Mouse (Mus musculus) heart, embryonic 12.5 days (tissue): ENCODE measurements around the gene Rab20. TPM values are rescaled to one million over a fixed set of nuclear protein-coding genes. Genes with fewer than 3 reads are reported as not detected.
A peak's percentile ranks its signal among the peaks of the same experiment; 100 is the strongest.

ENCODE experiments used
- ATAC-seq: fragments of 200-750 bp; cut with Nextera tagmentation; 2 replicates; pipeline ENCODE4 v1.8.0; 2017; ENCODE audit warnings: moderate TSS enrichment, moderate library complexity; ENCODE audit not compliant: insufficient number of reproducible peaks, low FRiP score
- H3K27ac ChIP-seq: fragments of 300-500 bp; sonication (generic); 2 replicates; pipeline ENCODE4 v1.5.1; 2016; ENCODE audit warnings: mild to moderate bottlenecking, moderate library complexity; ENCODE audit not compliant: poor library complexity, severe bottlenecking
- H3K27me3 ChIP-seq: fragments of 300-500 bp; sonication (generic); replicated peaks from 2 replicates; pipeline ENCODE4 v1.6.1; 2016; ENCODE audit warnings: mild to moderate bottlenecking, moderate library complexity
- H3K36me3 ChIP-seq: fragments of 300-500 bp; sonication (generic); 2 replicates; pipeline ENCODE4 v1.6.1; 2016; ENCODE audit warnings: mild to moderate bottlenecking, moderate library complexity
- H3K4me1 ChIP-seq: fragments of 300-500 bp; sonication (generic); replicated peaks from 2 replicates; pipeline ENCODE4 v1.6.1; 2016; ENCODE audit warnings: mild to moderate bottlenecking
- H3K4me2 ChIP-seq: fragments of 300-500 bp; sonication (generic); 2 replicates; pipeline ENCODE4 v1.6.1; 2016; ENCODE audit warnings: mild to moderate bottlenecking, moderate library complexity
- H3K4me3 ChIP-seq: fragments of 300-500 bp; sonication (generic); 2 replicates; pipeline ENCODE4 v1.5.1; 2016; ENCODE audit warnings: mild to moderate bottlenecking
- H3K9ac ChIP-seq: fragments of 300-500 bp; sonication (generic); 2 replicates; pipeline ENCODE4 v1.6.1; 2016; ENCODE audit warnings: mild to moderate bottlenecking, moderate library complexity
- H3K9me3 ChIP-seq: fragments of 300-500 bp; sonication (generic); replicated peaks from 2 replicates; pipeline ENCODE4 v1.6.1; 2016; ENCODE audit warnings: mild to moderate bottlenecking, moderate library complexity
- WGBS: fragments of 180-500 bp; shearing (Covaris S2); methylation state at CpG from one replicate; pipeline ENCODE4 v1.1.7; 2016; 5-methylcytosine and 5-hydroxymethylcytosine counted together
- polyA plus RNA-seq: library from polyadenylated mRNA; unstranded; fragments of >200 nt; fragmentation: Nextera tagmentation; extraction: Ambion mirVana; gene quantifications from 2 replicates; pipeline ENCODE4 v1.2.1, GENCODE M21; 2016

Gene Rab20
- polyA plus RNA-seq, 1 experiment from 2014 or later, result 20.2 TPM

DNA sequence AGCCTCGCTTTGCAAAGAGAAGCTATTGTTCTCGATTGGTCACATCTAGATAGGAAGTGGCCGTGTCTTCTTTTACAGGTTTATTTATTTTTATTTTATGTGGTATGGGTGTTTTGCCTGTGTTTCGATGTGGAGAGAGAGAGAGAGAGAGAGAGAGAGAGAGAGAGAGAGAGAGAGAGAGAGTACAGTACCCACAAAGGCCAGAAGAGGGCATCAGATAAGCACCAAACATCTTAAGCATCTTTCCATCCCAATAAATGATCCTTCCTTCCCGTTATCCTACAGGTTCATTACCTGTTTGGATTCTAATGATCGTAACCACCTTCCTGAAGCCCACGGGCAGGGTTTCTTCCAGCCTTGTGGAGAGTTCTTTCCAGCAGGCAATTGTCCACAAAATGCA lies 55.4 kb downstream of the Rab20 start:
- no peak overlapping the region for H3K9ac ChIP-seq
- 70% methylated on average over 7 of the region's 7 CpGs for WGBS
- H3K27me3 ChIP-seq, result no peaks in the 10 kb centered on the region
- peaks cover 60% of the 10 kb centered on the region for H3K36me3 ChIP-seq
- H3K4me1 ChIP-seq, result peaks cover 26% of the 10 kb centered on the region
- no peaks in the 10 kb centered on the region for H3K9me3 ChIP-seq
- no peak overlapping the region for H3K4me2 ChIP-seq
- H3K27ac ChIP-seq, result no peak overlapping the region
- ATAC-seq, result no peak
- no peak overlapping the region for H3K4me3 ChIP-seq

DNA sequence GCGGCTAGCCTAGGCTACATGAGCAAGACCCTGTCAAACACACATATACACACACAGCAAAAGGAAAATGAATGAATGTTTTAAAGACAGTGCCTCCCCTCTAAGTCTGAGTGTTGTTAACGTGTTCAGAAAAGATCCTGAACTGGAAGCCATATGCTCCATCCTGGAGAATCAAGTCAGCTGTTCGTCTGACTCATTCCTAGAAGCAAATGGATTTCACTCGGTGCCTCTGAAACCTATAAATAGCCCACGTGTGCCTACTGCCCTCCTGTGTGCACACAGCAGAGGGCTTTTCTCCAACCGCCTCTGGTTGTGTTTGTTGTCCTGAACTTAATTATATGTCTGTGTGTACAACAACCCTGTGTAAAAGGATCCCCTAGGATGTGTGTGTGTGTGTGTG lies 56.5 kb downstream of the Rab20 start:
- H3K27me3 ChIP-seq, result no peaks in the 10 kb centered on the region
- H3K27ac ChIP-seq, result no peak overlapping the region; the same call in 1 of the 2 replicates
- no peak overlapping the region for H3K4me2 ChIP-seq
- no peak overlapping the region for H3K4me3 ChIP-seq
- no peak for ATAC-seq
- H3K9ac ChIP-seq, result no peak overlapping the region
- H3K4me1 ChIP-seq, result peaks cover 26% of the 10 kb centered on the region
- peaks cover 51% of the 10 kb centered on the region for H3K36me3 ChIP-seq
- H3K9me3 ChIP-seq, result no peaks in the 10 kb centered on the region
- WGBS, result 37% methylated on average over 6 of the region's 6 CpGs

DNA sequence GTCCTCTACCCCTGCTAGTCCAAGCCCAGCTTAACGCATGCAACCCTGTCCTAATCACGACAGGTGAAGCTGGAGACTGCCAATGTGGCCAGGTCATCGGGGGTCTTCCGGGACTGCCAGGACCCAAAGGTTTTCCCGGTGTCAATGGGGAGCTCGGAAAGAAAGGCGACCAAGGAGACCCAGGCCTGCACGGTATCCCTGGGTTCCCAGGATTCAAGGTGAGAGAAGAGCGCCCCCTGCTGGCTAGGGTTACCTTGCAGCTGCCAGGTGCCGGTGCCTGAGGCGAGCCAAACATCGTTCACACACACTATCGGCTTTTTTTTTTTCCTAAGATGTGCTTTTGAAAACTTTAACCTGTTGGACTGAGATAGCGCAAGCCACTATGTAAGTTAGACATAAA lies 57.4 kb downstream of the Rab20 start:
- Histone ChIP-seq H3K36me3 (peaks cover 53% of the 10 kb centered on the region), H3K27ac (no peak overlapping the region)
- ATAC-seq, result no peak

DNA sequence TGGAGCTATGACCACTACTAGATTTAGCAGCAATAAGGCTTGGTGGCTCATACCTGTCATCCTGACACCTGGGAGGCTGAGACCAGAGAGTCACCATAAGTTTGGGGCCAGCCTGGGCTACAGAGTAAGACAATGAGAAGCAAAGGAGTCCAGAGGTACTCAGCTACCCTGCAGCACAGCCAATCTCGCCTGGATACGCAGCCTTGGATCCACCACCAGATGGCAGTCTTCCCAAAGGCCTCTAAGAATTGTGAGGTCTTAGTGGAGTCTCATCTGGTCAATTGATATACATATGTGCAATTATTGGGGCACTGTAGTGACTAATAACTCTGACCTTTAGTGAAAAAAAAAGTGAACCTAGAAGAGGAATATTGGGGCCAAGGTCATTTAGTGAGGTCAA lies 58.9 kb downstream of the Rab20 start:
- ATAC-seq, result peak; percentile 18; the same call in 1 of the 2 replicates
- H3K4me2 ChIP-seq, result no peak overlapping the region
- H3K27me3 ChIP-seq, result no peaks in the 10 kb centered on the region
- no peak overlapping the region for H3K27ac ChIP-seq
- H3K36me3 ChIP-seq, result peaks cover 52% of the 10 kb centered on the region
- no peaks in the 10 kb centered on the region for H3K9me3 ChIP-seq
- no peak overlapping the region for H3K4me3 ChIP-seq
- H3K9ac ChIP-seq, result no peak overlapping the region
- H3K4me1 ChIP-seq, result peaks cover 26% of the 10 kb centered on the region
- WGBS, result 26% methylated on average over 2 of the region's 2 CpGs

More for the DNA sequence above, 57.4 kb downstream of the Rab20 start:
- Histone ChIP-seq H3K9ac (no peak overlapping the region), H3K27me3 (no peaks in the 10 kb centered on the region), H3K4me3 (no peak overlapping the region), H3K4me1 (peaks cover 26% of the 10 kb centered on the region), H3K9me3 (no peaks in the 10 kb centered on the region), H3K4me2 (no peak overlapping the region)
- whole genome bisulfite sequencing, result 63% methylated on average over 14 of the region's 14 CpGs

DNA sequence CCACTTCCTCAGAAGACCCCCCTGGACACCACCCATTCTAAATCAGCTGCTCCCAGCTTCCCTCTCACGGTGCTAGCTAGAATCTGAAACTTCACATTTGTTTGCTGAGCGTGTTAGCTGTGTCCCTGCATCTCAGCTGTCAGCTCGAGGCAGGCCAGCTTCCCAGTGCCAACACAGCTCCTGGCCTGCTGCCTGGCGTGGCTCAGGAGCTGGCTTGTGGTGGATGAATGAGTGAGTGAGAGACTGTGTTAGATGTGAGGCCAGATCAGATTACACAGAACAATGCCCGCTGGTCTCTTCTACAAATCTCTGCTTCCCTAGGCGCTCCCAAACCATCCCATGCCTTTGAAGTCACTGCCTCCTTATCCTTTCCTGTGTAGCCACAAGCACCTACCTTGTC lies 59.3 kb downstream of the Rab20 start:
- no peak overlapping the region for H3K4me2 ChIP-seq
- H3K4me1 ChIP-seq, result peaks cover 27% of the 10 kb centered on the region
- no peak; the same call in 1 of the 2 replicates for ATAC-seq
- H3K4me3 ChIP-seq, result no peak overlapping the region
- peaks cover 53% of the 10 kb centered on the region for H3K36me3 ChIP-seq
- H3K9ac ChIP-seq, result no peak overlapping the region
- H3K9me3 ChIP-seq, result no peaks in the 10 kb centered on the region
- H3K27ac ChIP-seq, result no peak overlapping the region
- 45% methylated on average over 6 of the region's 6 CpGs for WGBS
- no peaks in the 10 kb centered on the region for H3K27me3 ChIP-seq

DNA sequence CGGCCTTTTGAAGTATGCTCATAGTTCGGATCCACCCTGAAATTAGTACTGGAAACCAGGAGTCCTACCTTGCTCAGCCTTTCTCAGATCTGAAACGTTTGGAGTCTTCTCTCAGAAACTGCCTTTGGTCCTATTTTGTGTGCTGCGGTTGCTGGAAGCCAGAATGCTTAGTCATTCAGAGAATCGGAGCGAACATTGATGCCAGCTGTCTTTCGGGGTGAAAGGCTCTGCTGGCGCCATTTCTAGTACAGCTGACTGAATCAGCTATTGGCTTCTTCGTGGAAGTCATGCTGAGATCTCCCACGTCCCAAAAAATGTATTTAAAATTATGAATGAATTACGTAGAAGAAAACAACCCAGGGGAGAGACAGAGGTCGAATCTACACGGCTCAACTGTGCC lies 60.7 kb downstream of the Rab20 start:
- Histone ChIP-seq H3K9me3 (no peaks in the 10 kb centered on the region), H3K4me2 (no peak overlapping the region), H3K27ac (no peak overlapping the region), H3K27me3 (no peaks in the 10 kb centered on the region), H3K4me3 (no peak overlapping the region), H3K9ac (no peak overlapping the region), H3K4me1 (peaks cover 37% of the 10 kb centered on the region), H3K36me3 (peaks cover 55% of the 10 kb centered on the region)
- 79% methylated on average over 13 of the region's 13 CpGs for WGBS
- no peak for ATAC-seq

DNA sequence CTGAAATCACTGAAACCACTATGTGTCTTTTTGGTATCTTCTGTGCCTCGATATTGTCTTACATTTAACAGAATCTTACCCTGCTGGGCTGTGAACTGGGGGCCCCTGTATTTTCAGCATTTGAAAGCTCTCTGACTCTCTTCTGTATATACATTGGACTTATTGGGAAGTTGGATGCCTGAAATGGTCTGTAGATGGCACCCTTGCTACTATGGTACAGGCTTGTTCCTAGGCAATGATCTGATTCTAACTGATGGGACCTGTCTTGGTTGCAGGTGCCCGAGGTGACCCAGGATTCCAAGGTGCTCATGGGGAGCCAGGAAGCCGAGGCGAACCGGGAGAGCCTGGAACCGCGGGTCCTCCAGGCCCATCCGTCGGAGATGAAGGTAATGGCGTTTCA lies 63.4 kb downstream of the Rab20 start:
- peaks cover 35% of the 10 kb centered on the region for H3K4me1 ChIP-seq
- no peak for ATAC-seq
- H3K9ac ChIP-seq, result no peak overlapping the region
- 84% methylated on average over 10 of the region's 10 CpGs for WGBS
- H3K9me3 ChIP-seq, result no peaks in the 10 kb centered on the region
- no peak overlapping the region for H3K27ac ChIP-seq
- H3K36me3 ChIP-seq, result peaks cover 62% of the 10 kb centered on the region
- no peak overlapping the region for H3K4me2 ChIP-seq
- no peak overlapping the region for H3K4me3 ChIP-seq
- no peaks in the 10 kb centered on the region for H3K27me3 ChIP-seq

DNA sequence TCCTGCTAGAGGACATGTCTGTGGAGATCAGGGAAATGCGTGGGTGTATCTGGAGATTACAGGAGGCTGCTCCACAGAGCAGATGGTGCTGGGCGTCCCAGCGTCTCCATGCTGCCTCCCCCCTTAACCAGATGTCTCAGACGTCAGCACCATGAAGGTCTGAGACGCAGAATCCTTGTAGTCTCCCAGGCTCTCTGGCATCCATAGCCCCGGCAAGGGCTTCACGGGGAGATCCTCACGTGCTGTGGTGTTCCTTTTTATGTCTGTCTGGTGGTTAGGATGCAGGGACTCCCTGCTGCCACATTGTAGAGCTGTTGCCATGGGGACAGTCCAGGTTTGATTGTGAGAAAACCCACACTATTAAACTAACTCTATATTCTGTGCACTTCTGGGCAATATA lies 64.2 kb downstream of the Rab20 start:
- no peak overlapping the region for H3K4me3 ChIP-seq
- H3K9me3 ChIP-seq, result no peaks in the 10 kb centered on the region
- H3K4me1 ChIP-seq, result peaks cover 33% of the 10 kb centered on the region
- no peaks in the 10 kb centered on the region for H3K27me3 ChIP-seq
- no peak for ATAC-seq
- peaks cover 70% of the 10 kb centered on the region for H3K36me3 ChIP-seq
- H3K9ac ChIP-seq, result no peak overlapping the region
- no peak overlapping the region for H3K27ac ChIP-seq
- 46% methylated on average over 8 of the region's 8 CpGs for WGBS
- no peak overlapping the region for H3K4me2 ChIP-seq

DNA sequence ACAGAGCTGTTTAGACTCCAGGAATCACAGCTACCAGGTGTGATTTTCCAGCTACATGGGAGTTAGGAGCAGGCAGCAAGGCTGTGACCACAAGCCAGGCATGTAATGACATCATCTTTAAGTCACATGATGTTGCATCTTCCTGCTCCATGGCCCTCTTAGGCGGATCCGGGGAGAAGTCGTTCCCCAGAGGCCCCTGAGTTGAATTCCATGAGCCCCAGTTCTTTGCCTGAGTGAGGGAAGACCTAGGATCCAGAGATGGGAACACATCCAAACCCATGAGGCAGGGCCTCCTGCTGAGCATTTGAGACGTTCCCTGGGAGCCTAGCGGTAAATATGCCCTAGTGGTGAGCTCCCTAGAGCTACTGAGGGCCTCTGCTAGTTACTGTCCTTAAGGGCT lies 66.1 kb downstream of the Rab20 start:
- H3K9me3 ChIP-seq, result no peaks in the 10 kb centered on the region
- H3K9ac ChIP-seq, result no peak overlapping the region
- WGBS, result 52% methylated on average over 5 of the region's 5 CpGs
- H3K27ac ChIP-seq, result no peak overlapping the region
- peaks cover 23% of the 10 kb centered on the region for H3K4me1 ChIP-seq
- no peak overlapping the region for H3K4me2 ChIP-seq
- no peak overlapping the region for H3K4me3 ChIP-seq
- no peak for ATAC-seq
- H3K36me3 ChIP-seq, result peaks cover 81% of the 10 kb centered on the region
- H3K27me3 ChIP-seq, result no peaks in the 10 kb centered on the region

DNA sequence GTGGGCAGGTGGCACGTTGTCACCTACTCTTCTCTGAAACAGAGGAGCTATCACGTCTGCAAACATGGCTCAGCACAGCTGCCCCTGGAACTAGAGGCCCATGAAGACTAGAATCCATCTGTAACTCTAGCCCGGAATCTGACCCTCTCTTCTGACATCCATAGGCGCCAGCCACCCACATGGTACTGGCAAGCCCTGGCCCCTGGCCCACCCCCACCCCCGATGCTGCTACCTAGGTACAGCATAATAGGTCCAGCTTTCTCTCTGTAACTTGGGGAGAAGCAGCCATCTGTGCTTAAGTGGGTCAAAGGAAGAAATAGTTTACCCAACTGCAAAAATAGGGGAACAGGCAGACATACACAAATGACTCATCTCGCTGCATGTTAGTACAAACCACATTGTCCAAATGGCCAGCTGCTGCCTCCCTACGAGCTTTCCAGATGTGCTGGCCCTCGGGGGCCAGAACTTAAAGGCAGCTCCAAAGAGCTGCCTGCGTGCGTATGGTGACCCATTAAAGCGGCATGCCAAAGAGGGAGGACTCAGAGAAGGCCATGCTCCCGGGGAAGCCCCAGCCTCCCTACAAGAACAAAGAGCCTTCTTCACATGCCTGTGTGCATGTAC lies 66.9 kb downstream of the Rab20 start:
- no peak overlapping the region for H3K4me3 ChIP-seq
- no peak overlapping the region for H3K27ac ChIP-seq
- no peaks in the 10 kb centered on the region for H3K9me3 ChIP-seq
- H3K4me1 ChIP-seq, result peaks cover 31% of the 10 kb centered on the region
- H3K9ac ChIP-seq, result no peak overlapping the region
- ATAC-seq, result no peak
- peaks cover 80% of the 10 kb centered on the region for H3K36me3 ChIP-seq
- no peaks in the 10 kb centered on the region for H3K27me3 ChIP-seq
- 79% methylated on average over 12 of the region's 12 CpGs for whole genome bisulfite sequencing
- no peak overlapping the region for H3K4me2 ChIP-seq

DNA sequence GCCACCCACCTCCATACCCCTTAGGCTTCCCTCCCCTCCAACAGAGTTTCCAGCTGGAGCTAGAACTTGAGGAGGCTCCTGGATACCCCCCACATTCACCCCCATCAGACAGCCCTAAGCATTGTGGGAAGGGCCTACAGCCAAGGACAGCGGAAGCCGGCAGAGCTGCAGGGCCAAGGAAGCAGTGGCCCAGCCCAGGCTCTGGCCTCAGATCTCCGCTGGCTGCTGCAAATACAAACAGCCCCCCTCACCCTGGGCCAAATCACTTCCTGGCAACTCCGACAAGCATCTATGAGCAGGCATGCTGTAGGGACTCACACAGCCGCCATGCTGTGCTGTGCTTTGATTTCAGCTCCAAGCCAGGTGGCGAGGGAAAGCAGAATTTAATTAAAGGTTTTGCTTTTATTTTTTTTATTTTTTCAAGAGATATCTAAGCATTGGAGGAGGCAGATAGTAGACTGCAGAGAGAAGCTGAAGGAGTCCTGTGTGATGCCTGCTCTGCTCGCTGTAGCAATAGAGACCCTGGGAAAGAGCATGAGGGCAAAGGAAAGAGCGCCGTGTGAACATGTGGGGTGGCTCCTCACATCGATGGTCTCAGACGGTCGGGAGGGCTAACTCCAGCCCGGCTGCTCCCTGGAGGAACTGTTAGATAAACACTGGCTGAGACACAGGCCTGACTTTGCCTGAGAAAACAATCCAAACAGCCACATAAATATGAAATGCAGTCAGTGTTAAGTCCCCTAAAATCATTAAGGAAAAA lies 72.6 kb downstream of the Rab20 start:
- Histone ChIP-seq H3K9ac (0 out of 2 replicates have a peak overlapping the region, but pooled peaks have one; percentile 0), H3K4me2 (no peak overlapping the region), H3K36me3 (peaks cover 74% of the 10 kb centered on the region), H3K4me3 (no peak overlapping the region), H3K27me3 (no peaks in the 10 kb centered on the region), H3K9me3 (no peaks in the 10 kb centered on the region), H3K4me1 (peaks cover 34% of the 10 kb centered on the region), H3K27ac (peak overlapping the region; percentile 55)
- ATAC-seq, result peak; percentile 66
- WGBS, result 27% methylated on average over 13 of the region's 13 CpGs
